Mouse (Mus musculus) lung, postnatal 0 days (tissue): ENCODE measurements around the gene Baz2b.

Experiments
- CTCF ChIP-seq: IDR thresholded peaks from 2 replicates; pipeline ENCODE4 v1.5.1; 2016; ENCODE audit warnings: antibody characterized with exemption, mild to moderate bottlenecking
- EP300 ChIP-seq: IDR thresholded peaks from 2 replicates; pipeline ENCODE4 v1.6.1; 2016; ENCODE audit warnings: antibody characterized with exemption, mild to moderate bottlenecking, control low read depth

DNA sequence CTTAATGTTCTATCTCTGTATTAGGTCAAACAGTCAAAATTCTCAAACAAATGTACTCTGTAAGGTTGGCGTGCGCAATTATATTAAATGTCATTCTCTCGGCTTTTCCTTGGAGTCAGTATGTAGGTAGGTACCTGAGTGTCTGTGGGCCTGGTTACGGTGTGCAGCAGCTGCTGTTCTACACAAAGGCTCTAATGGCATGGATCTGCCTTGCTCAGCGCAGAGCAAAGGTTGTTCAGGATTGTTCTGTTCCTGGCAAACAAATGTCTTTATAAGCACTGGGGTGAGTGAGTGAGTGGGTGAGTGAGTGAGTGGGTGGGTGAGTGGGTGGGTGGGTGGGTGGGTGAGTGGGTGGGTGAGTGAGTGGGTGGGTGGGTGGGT is 206.0 kb downstream of the Baz2b start:
- TF ChIP-seq CTCF (no peak), EP300 (no peak)
